Mouse (Mus musculus) lung, postnatal 0 days (tissue): ENCODE results near the gene Sarm1. TPM values are rescaled to one million over a fixed set of nuclear protein-coding genes. Genes with fewer than 3 reads are reported as not detected.

ENCODE experiments used
- ATAC-seq: fragments of 200-750 bp; cut with Nextera tagmentation; 2 replicates; pipeline ENCODE4 v1.8.0; 2017; ENCODE audit warnings: moderate library complexity
- DNase-seq: peaks from one replicate; pipeline ENCODE4 v3.0.0-alpha.2; 2016; ENCODE audit warnings: low spot score
- H3K27ac ChIP-seq: fragments of 300-500 bp; sonication (generic); 2 replicates; pipeline ENCODE4 v1.5.1; 2014; ENCODE audit warnings: antibody characterized with exemption, mild to moderate bottlenecking, low read length, mixed read lengths
- H3K27me3 ChIP-seq: fragments of 300-500 bp; sonication (generic); replicated peaks from 2 replicates; pipeline ENCODE4 v1.6.1; 2014; ENCODE audit warnings: low read length, mixed read lengths; ENCODE audit not compliant: insufficient read depth
- H3K36me3 ChIP-seq: fragments of 300-500 bp; sonication (generic); 2 replicates; pipeline ENCODE4 v1.6.1; 2014; ENCODE audit warnings: low read length, mixed read lengths; ENCODE audit not compliant: insufficient read depth
- H3K4me1 ChIP-seq: fragments of 300-500 bp; sonication (generic); 2 replicates; pipeline ENCODE4 v1.6.1; 2014; ENCODE audit warnings: antibody characterized with exemption, low read depth, low read length, mixed read lengths; ENCODE audit not compliant: insufficient read depth
- H3K4me2 ChIP-seq: fragments of 300-500 bp; sonication (generic); replicated peaks from 2 replicates; pipeline ENCODE4 v1.6.1; 2014; ENCODE audit warnings: low read depth, mild to moderate bottlenecking, low read length, moderate library complexity, mixed read lengths
- H3K4me3 ChIP-seq: fragments of 300-500 bp; sonication (generic); 2 replicates; pipeline ENCODE4 v1.5.1; 2014; ENCODE audit warnings: low read depth, low read length
- H3K9ac ChIP-seq: fragments of 300-500 bp; sonication (generic); replicated peaks from 2 replicates; pipeline ENCODE4 v1.6.1; 2014; ENCODE audit warnings: low read depth, mild to moderate bottlenecking
- H3K9me3 ChIP-seq: fragments of 300-500 bp; sonication (generic); 2 replicates; pipeline ENCODE4 v1.6.1; 2016; ENCODE audit warnings: low read length, mixed read lengths
- CTCF ChIP-seq: IDR thresholded peaks from 2 replicates; pipeline ENCODE4 v1.5.1; 2016; ENCODE audit warnings: antibody characterized with exemption, mild to moderate bottlenecking
- EP300 ChIP-seq: IDR thresholded peaks from 2 replicates; pipeline ENCODE4 v1.6.1; 2016; ENCODE audit warnings: antibody characterized with exemption, mild to moderate bottlenecking, control low read depth
- WGBS: fragments of 180-500 bp; shearing (Covaris S2); extraction: QIAGEN DNeasy Blood & Tissue Kit; methylation state at CpG from one replicate; pipeline ENCODE4 v1.1.7; 2014; 5-methylcytosine and 5-hydroxymethylcytosine counted together
- polyA plus RNA-seq: library from polyadenylated mRNA; unstranded; fragments of >200 nt; fragmentation: Nextera tagmentation; extraction: Ambion mirVana; gene quantifications from 2 replicates; pipeline ENCODE4 v1.2.1, GENCODE M21; 2015

The Sarm1 gene
- polyA plus RNA-seq, 1 experiment from 2014 or later: 0.16 TPM

DNA sequence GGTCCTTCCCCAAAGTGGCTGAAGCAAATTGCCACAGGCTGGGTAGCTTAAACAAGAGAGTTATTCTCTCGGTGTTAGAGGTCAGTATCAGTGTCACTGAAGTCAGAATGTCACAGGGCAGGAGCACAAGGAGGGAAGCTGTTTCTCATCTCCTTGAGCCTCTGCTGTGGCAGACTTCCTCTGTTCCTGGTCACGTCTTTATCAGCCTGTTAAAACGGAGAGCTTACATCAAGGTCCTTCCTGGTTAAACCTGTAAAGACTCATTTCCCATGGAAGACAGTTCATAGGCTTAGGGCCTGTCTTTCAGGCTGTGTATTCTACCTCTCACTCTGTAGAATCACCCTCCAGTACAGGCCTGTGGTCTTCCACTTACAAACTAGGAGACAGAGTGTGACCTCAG lies 29.6 kb downstream of the Sarm1 start:
- Histone ChIP-seq H3K4me2 (no peak overlapping the region), H3K36me3 (no peaks in the 10 kb centered on the region), H3K9me3 (no peaks in the 10 kb centered on the region), H3K27me3 (no peaks in the 10 kb centered on the region), H3K4me1 (peaks cover 5% of the 10 kb centered on the region; the same call in 1 of the 2 replicates), H3K27ac (no peak overlapping the region), H3K9ac (no peak overlapping the region), H3K4me3 (no peak overlapping the region)
- TF ChIP-seq EP300 (no peak), CTCF (no peak)
- no peak for DNase-seq
- WGBS: 52% methylated on average over 3 of the region's 3 CpGs
- no peak for ATAC-seq

DNA sequence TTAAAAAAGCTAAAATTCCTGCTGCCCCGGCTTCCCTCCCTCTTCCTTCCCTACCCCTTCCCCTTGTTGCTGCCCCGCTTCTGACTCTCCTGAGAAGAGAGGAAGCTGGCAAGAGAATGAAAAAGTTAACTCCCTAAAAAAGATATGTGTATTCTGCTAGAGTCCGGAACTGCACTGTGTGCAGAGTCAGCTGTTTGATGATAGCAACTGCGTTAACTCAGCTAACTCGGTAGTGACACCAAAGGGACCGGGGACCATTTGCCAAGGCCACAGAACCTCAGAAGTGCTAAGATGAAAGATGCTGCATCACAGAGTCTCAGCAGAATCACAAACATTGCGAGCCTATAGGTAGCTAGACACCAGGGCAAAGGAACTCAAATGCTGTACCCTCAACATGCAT lies 30.0 kb downstream of the Sarm1 start:
- Histone ChIP-seq H3K9ac (no peak overlapping the region), H3K4me3 (no peak overlapping the region), H3K36me3 (no peaks in the 10 kb centered on the region), H3K27me3 (no peaks in the 10 kb centered on the region), H3K9me3 (no peaks in the 10 kb centered on the region), H3K27ac (no peak overlapping the region), H3K4me2 (no peak overlapping the region), H3K4me1 (peaks cover 5% of the 10 kb centered on the region; the same call in 1 of the 2 replicates)
- TF ChIP-seq EP300 (no peak), CTCF (no peak)
- 67% methylated on average over 7 of the region's 7 CpGs for WGBS
- DNase-seq (no peak), ATAC-seq (no peak)

GRCm38 (mm10) chr11:78466242-78466912 lies 31.2 kb downstream of the Sarm1 start:
- Histone ChIP-seq H3K9ac (peak overlapping the region; percentile 30; the same call in 1 of the 2 replicates), H3K4me1 (peaks cover 5% of the 10 kb centered on the region; the same call in 1 of the 2 replicates), H3K4me2 (peak overlapping the region; percentile 94), H3K27ac (peak overlapping the region; percentile 54; the same call in 1 of the 2 replicates), H3K9me3 (peaks cover 4% of the 10 kb centered on the region; the same call in 1 of the 2 replicates), H3K4me3 (peak overlapping the region; percentile 65), H3K36me3 (no peaks in the 10 kb centered on the region), H3K27me3 (no peaks in the 10 kb centered on the region)
- DNase-seq (no peak), ATAC-seq (no peak)
- WGBS: 68% methylated on average over 23 of the region's 23 CpGs
- TF ChIP-seq CTCF (no peak), EP300 (no peak)

GRCm38 (mm10) chr11:78465568-78466180 lies 31.9 kb downstream of the Sarm1 start, which contains the start of gene Slc46a1:
Slc46a1 (plus strand) TSS chr11:78465697.
- peaks cover 4% of the 10 kb centered on the region; the same call in 1 of the 2 replicates for H3K9me3 ChIP-seq
- H3K27me3 ChIP-seq: no peaks in the 10 kb centered on the region
- ATAC-seq (peak; percentile 93), DNase-seq (peak; percentile 92)
- peaks cover 5% of the 10 kb centered on the region; the same call in 1 of the 2 replicates for H3K4me1 ChIP-seq
- peak within 1 kb of the TSS; percentile 30 for H3K9ac ChIP-seq
- H3K27ac ChIP-seq: peak within 1 kb of the TSS; percentile 54
- H3K4me2 ChIP-seq: peak within 1 kb of the TSS; percentile 94
- H3K4me3 ChIP-seq: peak within 1 kb of the TSS; percentile 65
- 1% methylated on average over 39 of the region's 41 CpGs for WGBS
- H3K36me3 ChIP-seq: no peaks in the 10 kb centered on the region
- TF ChIP-seq EP300: no peak

GRCm38 (mm10) chr11:78465116-78465515 lies 32.4 kb downstream of the Sarm1 start:
- 29% methylated on average over 9 of the region's 9 CpGs for WGBS
- H3K27ac ChIP-seq: no peak overlapping the region

DNA sequence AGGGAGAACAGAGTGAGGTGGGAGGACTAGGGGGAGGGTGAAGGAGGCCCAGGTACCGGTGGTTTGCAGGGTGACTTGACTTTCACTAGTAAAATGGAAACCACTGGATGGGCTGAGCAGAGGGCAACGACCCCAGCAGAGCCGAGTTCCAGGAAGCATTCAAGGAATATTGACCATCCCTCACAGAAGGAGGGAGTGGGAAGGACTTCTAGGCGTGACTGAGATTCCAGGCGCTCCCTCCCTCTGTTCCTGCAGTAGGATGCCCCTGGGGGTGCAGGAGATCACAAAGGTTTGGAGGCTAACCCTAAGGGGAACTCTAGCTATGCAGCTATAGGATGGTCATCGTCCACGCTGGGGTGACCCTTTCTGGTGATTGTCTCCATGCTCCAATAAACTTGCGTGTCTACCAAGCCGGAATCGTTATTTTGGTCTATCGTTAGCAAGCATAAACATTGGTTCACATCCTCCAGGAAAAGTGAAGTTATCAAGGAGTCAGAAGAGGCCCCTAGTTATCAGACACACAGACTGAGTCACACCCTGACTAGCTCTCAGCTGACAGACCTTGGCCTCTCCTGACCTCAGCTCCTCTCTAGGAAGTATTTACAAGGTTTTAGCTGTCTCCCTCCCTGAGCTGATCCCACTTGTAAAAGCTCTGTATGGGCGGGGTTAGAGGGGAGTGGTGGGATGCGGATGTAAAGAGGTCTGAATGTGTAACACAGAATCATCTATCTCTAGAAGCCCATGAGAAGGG lies 34.1 kb downstream of the Sarm1 start:
- Histone ChIP-seq H3K27me3 (no peaks in the 10 kb centered on the region), H3K36me3 (no peaks in the 10 kb centered on the region), H3K4me1 (peaks cover 5% of the 10 kb centered on the region; the same call in 1 of the 2 replicates), H3K9me3 (peaks cover 4% of the 10 kb centered on the region; the same call in 1 of the 2 replicates), H3K4me3 (no peak overlapping the region), H3K9ac (no peak overlapping the region), H3K27ac (no peak overlapping the region), H3K4me2 (no peak overlapping the region)
- WGBS: 49% methylated on average over 13 of the region's 13 CpGs
- ATAC-seq: no peak
- no peak for DNase-seq
- TF ChIP-seq CTCF: no peak
- no peak for TF ChIP-seq EP300

More at GRCm38 (mm10) chr11:78465116-78465515, 32.4 kb downstream of the Sarm1 start:
- Histone ChIP-seq H3K4me1 (peaks cover 5% of the 10 kb centered on the region; the same call in 1 of the 2 replicates), H3K4me2 (peak overlapping the region; percentile 94), H3K27me3 (no peaks in the 10 kb centered on the region), H3K9me3 (peaks cover 4% of the 10 kb centered on the region; the same call in 1 of the 2 replicates), H3K36me3 (no peaks in the 10 kb centered on the region), H3K9ac (0 out of 2 replicates have a peak overlapping the region, but pooled peaks have one; percentile 30), H3K4me3 (peak overlapping the region; percentile 65)
- DNase-seq (no peak), ATAC-seq (no peak)
- TF ChIP-seq CTCF (no peak), EP300 (no peak)
